26 mouse cellular contexts compared by ENCODE assay signal in genomic region chr11:22196776-22197175, GRCm38 (mm10).
A peak's percentile ranks its signal among the peaks of the same experiment; 100 is the strongest.
DNase-seq lines count a peak whose midpoint lies in the region.
"Had no signal": no experiment of that assay in that cellular context is flagged by ENCODE, and none has a peak within 500 bp of the region (broad histone marks: within the 10 kb centered on the region; RNA-seq: fewer than 3 reads in every experiment).

No protein-coding gene starts in this region.

- H3K4me1 ChIP-seq in limb, embryonic 10.5 days: peaks cover 27% of the 10 kb centered on the region
- H3K4me1 ChIP-seq: hindbrain, embryonic 13.5 days had no signal

- no peaks in the 10 kb centered on the region for H3K36me3 ChIP-seq in limb, embryonic 10.5 days
- H3K36me3 ChIP-seq: embryonic facial prominence, embryonic 10.5 days; embryonic facial prominence, embryonic 15.5 days; hindbrain, embryonic 13.5 days; stomach, embryonic 15.5 days had no signal

- DNase-seq in gastrocnemius, adult 18-20 months (ENCODE audit: low spot score): peak; percentile 11
- DNase-seq in gastrocnemius, adult 8-10 months (ENCODE audit: low spot score in 2 of 2): no peak
- peak; percentile 38 for DNase-seq in kidney, adult 11 months
- no peak for DNase-seq in kidney, postnatal 10 days
- DNase-seq in adipocyte (ENCODE audit: low spot score): peak; percentile 64
- peak; percentile 27 to 59 for DNase-seq in kidney, postnatal 36 days
- no peak for DNase-seq in limb, embryonic 10.5 days (ENCODE audit: low spot score)
- DNase-seq: adrenal gland, adult 8-10 months; cerebellum, adult 8-10 months; cerebellum, postnatal 25 days; heart, postnatal 4 days; lung, adult 2 months; lung, postnatal 10 days; midbrain, embryonic 14.5 days; retina, postnatal 1 day; right cerebral cortex, postnatal 14 days had no signal

- H3K4me3 ChIP-seq in limb, embryonic 10.5 days: no peak overlapping the region
- H3K4me3 ChIP-seq: embryonic facial prominence, embryonic 10.5 days; embryonic facial prominence, embryonic 15.5 days; forebrain, embryonic 13.5 days; hindbrain, embryonic 13.5 days; layer of hippocampus, adult 2 months; left cerebral cortex, adult 2 months; stomach, embryonic 15.5 days had no signal

- H3K9me3 ChIP-seq in limb, embryonic 10.5 days (replicated peaks): no peaks in the 10 kb centered on the region
- H3K9me3 ChIP-seq: embryonic facial prominence, embryonic 10.5 days; embryonic facial prominence, embryonic 15.5 days; forebrain, embryonic 13.5 days; hindbrain, embryonic 13.5 days; stomach, embryonic 15.5 days had no signal

- no peaks in the 10 kb centered on the region for H3K27me3 ChIP-seq in limb, embryonic 10.5 days (ENCODE audit: low read depth, poor library complexity, severe bottlenecking)
- H3K27me3 ChIP-seq: CH12.LX; embryonic facial prominence, embryonic 15.5 days; forebrain, embryonic 13.5 days; hindbrain, embryonic 13.5 days; stomach, embryonic 15.5 days had no signal

- H3K27ac ChIP-seq in limb, embryonic 10.5 days: no peak overlapping the region
- H3K27ac ChIP-seq: embryonic facial prominence, embryonic 10.5 days; embryonic facial prominence, embryonic 15.5 days; forebrain, embryonic 13.5 days; hindbrain, embryonic 13.5 days; layer of hippocampus, adult 2 months; left cerebral cortex, adult 2 months; liver, embryonic 14.5 days; macrophage; stomach, embryonic 15.5 days had no signal

- 62% methylated on average over 4 of the region's 4 CpGs for WGBS in limb, embryonic 10.5 days

Comparison
In these comparisons a context has a peak if more than half of its experiments do, and no peak if none do; other contexts are left out.
1. DNase-seq: peak in gastrocnemius, adult 18-20 months (single experiment), kidney, adult 11 months (single experiment), adipocyte (single experiment) and kidney, postnatal 36 days (2 of 2); none in gastrocnemius, adult 8-10 months (0 of 2), kidney, postnatal 10 days (single experiment) and limb, embryonic 10.5 days (single experiment).